Mouse (Mus musculus) midbrain, embryonic 16.5 days (tissue): Measurements from ENCODE around the gene Kcng1. TPM values are rescaled to one million over a fixed set of nuclear protein-coding genes. Genes with fewer than 3 reads are reported as not detected.

ENCODE experiments used
- ATAC-seq: fragments of 200-750 bp; cut with Nextera tagmentation; 2 replicates; pipeline ENCODE4 v1.8.0; 2017; ENCODE audit warnings: moderate TSS enrichment
- H3K27ac ChIP-seq: fragments of 300-500 bp; sonication (generic); 2 replicates; pipeline ENCODE4 v1.5.1; 2014; ENCODE audit warnings: mild to moderate bottlenecking, low read length, mixed read lengths
- H3K27me3 ChIP-seq: fragments of 300-500 bp; sonication (generic); 2 replicates; pipeline ENCODE4 v1.6.1; 2014; ENCODE audit warnings: low read depth, low read length, mixed read lengths; ENCODE audit not compliant: control insufficient read depth, insufficient read depth
- H3K36me3 ChIP-seq: fragments of 300-500 bp; sonication (generic); 2 replicates; pipeline ENCODE4 v1.6.1; 2014; ENCODE audit warnings: mild to moderate bottlenecking, low read length, moderate library complexity, mixed read lengths; ENCODE audit not compliant: control insufficient read depth, insufficient read depth
- H3K4me1 ChIP-seq: fragments of 300-500 bp; sonication (generic); 2 replicates; pipeline ENCODE4 v1.6.1; 2014; ENCODE audit warnings: mild to moderate bottlenecking, low read length, mixed read lengths; ENCODE audit not compliant: control insufficient read depth, insufficient read depth
- H3K4me2 ChIP-seq: fragments of 300-500 bp; sonication (generic); 2 replicates; pipeline ENCODE4 v1.6.1; 2014; ENCODE audit warnings: mild to moderate bottlenecking, low read length, mixed read lengths
- H3K4me3 ChIP-seq: fragments of 300-500 bp; sonication (generic); 2 replicates; pipeline ENCODE4 v1.5.1; 2014; ENCODE audit warnings: low read depth, mild to moderate bottlenecking, low read length, moderate library complexity, mixed read lengths
- H3K9ac ChIP-seq: fragments of 300-500 bp; sonication (generic); 2 replicates; pipeline ENCODE4 v1.6.1; 2014; ENCODE audit warnings: low read depth, low read length, mixed read lengths
- H3K9me3 ChIP-seq: fragments of 300-500 bp; sonication (generic); replicated peaks from 2 replicates; pipeline ENCODE4 v1.6.1; 2014; ENCODE audit warnings: mild to moderate bottlenecking, low read length, mixed read lengths; ENCODE audit not compliant: control insufficient read depth, poor library complexity, severe bottlenecking
- WGBS: fragments of 180-500 bp; shearing (Covaris S2); extraction: QIAGEN DNeasy Blood & Tissue Kit; methylation state at CpG from one replicate; pipeline ENCODE4 v1.1.7; 2014; 5-methylcytosine and 5-hydroxymethylcytosine counted together
- polyA plus RNA-seq: library from polyadenylated mRNA; unstranded; fragments of >200 nt; fragmentation: Nextera tagmentation; extraction: Ambion mirVana; gene quantifications from 2 replicates; pipeline ENCODE4 v1.2.1, GENCODE M21; 2015

Gene Kcng1
- polyA plus RNA-seq, 1 experiment from 2014 or later, result 3.6 TPM

DNA sequence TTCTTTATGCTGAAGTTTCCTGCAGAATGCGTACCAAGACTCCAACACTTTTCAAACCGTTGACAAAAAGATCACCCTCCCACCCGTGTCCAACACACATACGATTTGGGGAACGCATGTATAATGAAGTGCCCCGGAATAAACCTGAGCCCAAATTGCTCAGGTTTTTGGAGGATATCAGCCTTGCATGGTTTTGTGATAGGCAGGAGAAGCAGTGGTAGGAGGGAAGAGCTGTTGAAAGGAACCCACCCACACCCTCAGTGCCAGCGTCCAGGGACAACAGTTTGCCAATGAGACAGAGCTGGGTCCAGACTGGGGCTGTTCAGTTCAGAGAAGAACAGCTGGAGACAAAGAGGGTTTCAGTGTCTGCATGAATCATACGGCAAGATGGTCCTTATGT lies 18.1 kb upstream of the Kcng1 start:
- Histone ChIP-seq H3K27ac (no peak overlapping the region), H3K4me1 (no peaks in the 10 kb centered on the region), H3K4me3 (no peak overlapping the region), H3K36me3 (no peaks in the 10 kb centered on the region), H3K4me2 (no peak overlapping the region), H3K27me3 (no peaks in the 10 kb centered on the region), H3K9me3 (no peaks in the 10 kb centered on the region), H3K9ac (no peak overlapping the region)
- no peak for ATAC-seq
- 89% methylated on average over 8 of the region's 8 CpGs for WGBS

DNA sequence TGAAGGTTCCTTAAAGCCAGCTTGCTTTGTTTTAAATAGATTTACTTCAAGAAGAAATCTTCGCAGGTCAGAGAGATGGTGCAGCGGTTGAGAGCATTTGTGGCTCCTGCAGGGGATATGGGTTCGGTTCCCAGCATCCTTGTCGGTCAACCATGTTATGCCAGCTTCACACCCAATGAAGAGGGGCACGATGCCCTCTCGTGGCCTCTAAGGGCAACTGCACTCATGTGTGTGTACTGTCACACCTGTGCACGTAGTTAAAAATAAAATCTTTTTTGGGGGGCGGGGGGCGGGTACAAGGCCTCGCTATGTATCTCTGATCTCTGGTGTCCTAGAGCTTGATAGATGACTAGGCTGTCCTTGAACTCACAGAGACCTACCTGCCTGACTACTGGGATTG lies 15.0 kb upstream of the Kcng1 start:
- Histone ChIP-seq H3K9ac (no peak overlapping the region), H3K9me3 (no peaks in the 10 kb centered on the region), H3K4me1 (peaks cover 9% of the 10 kb centered on the region), H3K36me3 (no peaks in the 10 kb centered on the region), H3K27ac (no peak overlapping the region), H3K4me2 (no peak overlapping the region), H3K4me3 (no peak overlapping the region), H3K27me3 (no peaks in the 10 kb centered on the region)
- WGBS, result 91% methylated on average over 10 of the region's 10 CpGs
- ATAC-seq, result no peak

DNA sequence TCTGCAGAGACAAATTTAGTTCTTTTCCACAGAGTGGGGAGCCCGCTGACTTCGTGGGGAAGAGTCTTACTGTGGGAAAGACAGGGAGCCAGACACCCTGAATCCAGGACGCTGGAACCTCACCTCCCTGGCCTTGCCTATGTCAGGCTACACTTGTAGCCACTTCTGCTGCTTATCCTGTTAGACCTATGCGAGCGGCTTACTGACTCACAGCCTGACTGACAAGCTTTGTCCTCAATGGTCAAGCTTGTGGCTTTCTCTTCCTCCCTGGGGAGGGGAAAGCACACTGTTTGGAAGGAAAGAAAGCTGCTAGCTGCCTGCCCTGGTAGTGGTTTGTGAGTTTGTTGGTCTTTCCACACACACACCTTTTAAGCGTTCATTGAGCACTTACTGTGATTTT lies 11.0 kb upstream of the Kcng1 start:
- no peaks in the 10 kb centered on the region for H3K27me3 ChIP-seq
- H3K27ac ChIP-seq, result no peak overlapping the region
- no peak overlapping the region for H3K4me2 ChIP-seq
- no peak for ATAC-seq
- no peaks in the 10 kb centered on the region for H3K9me3 ChIP-seq
- H3K4me3 ChIP-seq, result no peak overlapping the region
- no peak overlapping the region for H3K9ac ChIP-seq
- H3K36me3 ChIP-seq, result no peaks in the 10 kb centered on the region
- peaks cover 11% of the 10 kb centered on the region for H3K4me1 ChIP-seq
- WGBS, result 23% methylated on average over 6 of the region's 6 CpGs

DNA sequence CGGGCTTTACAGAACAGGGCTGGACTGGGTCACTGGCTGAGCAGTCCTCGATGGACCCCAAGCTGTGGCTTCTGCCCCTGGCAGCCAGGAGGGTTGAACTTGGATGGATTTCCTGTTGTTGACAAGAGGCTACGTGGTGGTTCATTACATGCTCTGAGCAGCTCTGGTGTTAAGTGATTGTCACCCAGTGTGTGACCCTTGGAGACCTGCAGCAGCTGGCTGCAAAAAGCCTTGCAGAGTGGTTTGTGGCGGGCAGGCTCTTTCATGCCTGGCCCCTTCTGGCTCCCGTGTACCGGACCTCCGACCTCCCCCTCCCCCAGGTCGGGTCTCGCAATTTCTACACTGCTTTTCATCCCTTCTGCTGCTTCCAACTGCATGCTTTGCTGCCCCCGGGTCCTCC lies 10.5 kb upstream of the Kcng1 start:
- 15% methylated on average over 10 of the region's 10 CpGs for WGBS
- no peak overlapping the region for H3K27ac ChIP-seq
- H3K36me3 ChIP-seq, result no peaks in the 10 kb centered on the region
- H3K4me3 ChIP-seq, result no peak overlapping the region
- no peaks in the 10 kb centered on the region for H3K27me3 ChIP-seq
- no peak for ATAC-seq
- H3K4me1 ChIP-seq, result peaks cover 11% of the 10 kb centered on the region
- no peaks in the 10 kb centered on the region for H3K9me3 ChIP-seq
- no peak overlapping the region for H3K9ac ChIP-seq
- no peak overlapping the region; the same call in 1 of the 2 replicates for H3K4me2 ChIP-seq

DNA sequence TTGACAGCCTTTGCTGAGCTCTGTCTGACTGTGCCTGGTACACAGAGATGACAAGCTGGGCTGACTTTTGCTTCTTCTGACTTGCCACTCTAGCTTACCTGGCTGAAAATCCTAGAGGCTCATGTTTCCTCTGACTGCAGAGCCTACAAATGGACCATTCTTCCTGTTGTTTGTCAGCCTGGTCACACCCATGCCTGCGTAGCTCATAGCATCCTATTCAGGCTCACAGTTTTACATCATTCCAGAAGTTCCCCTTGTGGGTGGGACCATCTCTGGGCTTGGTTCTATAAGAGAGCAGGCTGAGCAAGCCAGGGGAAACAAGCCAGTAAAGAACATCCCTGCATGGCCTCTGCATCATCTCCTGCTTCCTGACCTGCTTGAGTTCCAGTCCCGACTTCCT lies 8.3 kb upstream of the Kcng1 start:
- H3K4me1 ChIP-seq, result peaks cover 11% of the 10 kb centered on the region
- H3K9ac ChIP-seq, result no peak overlapping the region
- H3K4me2 ChIP-seq, result no peak overlapping the region
- H3K36me3 ChIP-seq, result no peaks in the 10 kb centered on the region
- 0 out of 2 replicates have a peak, but pooled peaks cover 3% of the 10 kb centered on the region for H3K9me3 ChIP-seq
- H3K27ac ChIP-seq, result no peak overlapping the region
- H3K27me3 ChIP-seq, result no peaks in the 10 kb centered on the region
- H3K4me3 ChIP-seq, result no peak overlapping the region
- WGBS, result 89% methylated on average over 2 of the region's 2 CpGs
- no peak for ATAC-seq

DNA sequence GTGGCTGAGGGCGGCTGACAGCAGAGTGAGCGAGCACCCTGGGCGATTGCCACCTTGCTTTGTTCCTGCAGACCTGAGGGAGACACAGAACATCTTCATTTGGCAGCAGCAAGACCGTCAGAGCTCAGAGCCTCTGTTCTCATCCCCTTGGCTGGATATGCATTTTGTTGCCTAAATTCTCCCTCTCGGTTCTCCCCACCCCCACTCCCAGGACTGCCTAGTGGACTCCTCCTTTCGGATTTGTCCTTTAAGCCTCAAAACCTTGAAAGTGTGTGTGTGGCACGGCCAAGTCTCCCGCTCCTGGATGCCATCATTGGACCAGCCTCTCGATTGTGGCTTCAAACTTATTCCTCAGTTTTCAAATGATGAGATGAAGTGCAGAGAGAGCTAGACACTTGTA lies 7.5 kb upstream of the Kcng1 start:
- Histone ChIP-seq H3K4me1 (peaks cover 11% of the 10 kb centered on the region), H3K4me2 (no peak overlapping the region; the same call in 1 of the 2 replicates), H3K9ac (peak overlapping the region; percentile 31; the same call in 1 of the 2 replicates), H3K9me3 (0 out of 2 replicates have a peak, but pooled peaks cover 3% of the 10 kb centered on the region), H3K27me3 (no peaks in the 10 kb centered on the region), H3K27ac (no peak overlapping the region), H3K4me3 (no peak overlapping the region), H3K36me3 (no peaks in the 10 kb centered on the region)
- 56% methylated on average over 9 of the region's 9 CpGs for WGBS
- no peak for ATAC-seq

DNA sequence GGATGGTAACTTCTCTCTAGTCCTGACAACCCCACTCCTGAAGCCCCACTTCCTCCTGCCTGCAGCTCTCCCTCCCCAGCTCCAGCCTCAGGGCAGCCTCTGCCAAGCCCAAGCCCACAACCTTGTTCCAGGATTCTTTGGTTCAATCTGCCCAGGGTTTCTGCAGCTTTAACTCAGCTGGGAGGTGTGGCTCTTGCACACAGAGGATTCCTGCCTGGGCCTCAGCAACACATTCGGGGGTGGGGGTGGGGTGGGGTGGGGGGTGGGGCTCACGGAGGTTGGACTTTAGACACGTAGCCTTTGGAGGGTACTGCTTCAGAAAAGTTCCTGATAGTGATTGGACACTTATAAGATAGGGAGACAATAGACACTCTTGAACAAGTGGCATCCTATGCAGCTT lies 5.5 kb upstream of the Kcng1 start:
- Histone ChIP-seq H3K9me3 (0 out of 2 replicates have a peak, but pooled peaks cover 3% of the 10 kb centered on the region), H3K4me3 (no peak overlapping the region), H3K4me2 (no peak overlapping the region), H3K27me3 (peaks cover 3% of the 10 kb centered on the region), H3K4me1 (peaks cover 6% of the 10 kb centered on the region), H3K9ac (no peak overlapping the region), H3K36me3 (no peaks in the 10 kb centered on the region), H3K27ac (no peak overlapping the region)
- WGBS, result 12% methylated on average over 3 of the region's 3 CpGs
- no peak for ATAC-seq

DNA sequence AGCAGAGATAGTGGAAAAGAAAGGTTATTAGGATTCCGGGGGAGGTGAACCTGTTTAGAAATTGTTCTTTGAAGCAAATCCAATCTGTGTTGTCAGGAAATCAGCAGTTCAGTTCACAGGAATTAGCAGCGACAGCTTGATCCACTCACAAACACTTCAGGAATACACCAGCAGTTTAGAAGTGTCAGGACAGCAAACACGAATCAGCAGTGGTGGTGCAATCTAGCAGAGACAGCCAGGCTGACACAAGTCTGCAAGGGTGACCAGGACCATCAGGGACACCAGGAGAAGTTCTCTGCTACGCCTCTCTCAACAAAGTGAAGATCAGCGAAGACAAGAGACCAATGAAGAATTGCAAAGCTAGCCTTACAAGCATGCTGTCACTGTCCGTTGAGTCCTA lies 3.6 kb upstream of the Kcng1 start:
- WGBS, result 89% methylated on average over 6 of the region's 6 CpGs
- no peak for ATAC-seq
- H3K4me2 ChIP-seq, result no peak overlapping the region

DNA sequence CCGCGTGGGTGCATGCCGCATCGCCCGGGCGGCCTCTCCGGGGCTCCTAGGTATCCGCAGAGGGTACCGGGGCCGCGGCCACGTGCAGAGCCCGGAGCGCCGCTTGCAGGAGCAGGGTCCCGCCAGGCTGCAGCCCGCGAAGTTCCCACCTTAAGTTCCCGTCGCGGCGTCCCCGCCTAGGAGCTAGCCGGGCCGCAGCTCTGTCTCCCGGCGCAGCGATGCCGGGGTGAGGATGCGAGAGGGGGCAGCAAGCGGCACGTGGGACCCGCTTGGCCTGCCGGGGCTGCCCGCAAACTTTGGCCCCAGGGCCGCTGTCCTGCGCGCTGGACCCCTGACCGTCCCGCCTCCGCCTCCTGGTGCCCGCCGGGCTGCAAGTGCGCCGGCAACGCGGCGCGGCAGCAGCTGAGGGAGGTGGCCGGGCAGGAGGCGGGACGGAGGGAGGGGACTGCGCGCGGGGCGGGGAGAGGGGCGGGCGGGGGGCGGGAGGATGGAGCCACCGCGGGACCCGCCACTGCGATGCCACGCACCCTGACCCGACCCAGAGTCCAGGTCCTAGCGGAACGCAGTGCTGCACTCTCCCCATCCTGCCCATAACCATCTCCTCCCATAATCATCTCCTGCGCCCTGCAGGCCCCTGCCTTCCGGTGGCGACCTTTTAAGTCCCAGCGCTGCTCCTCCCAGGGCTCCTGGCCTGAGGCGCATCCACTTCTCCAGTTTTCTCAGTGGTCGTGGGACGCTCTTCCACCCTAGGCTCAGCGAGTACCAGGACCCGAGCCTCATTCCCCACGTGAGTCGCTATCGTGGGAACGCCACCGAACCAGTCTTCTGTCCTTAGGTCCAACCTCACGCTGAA lies 581 bp downstream of the Kcng1 start:
- H3K4me1 ChIP-seq, result peaks cover 12% of the 10 kb centered on the region; the same call in 1 of the 2 replicates
- WGBS, result under 1% methylated on average over 54 of the region's 82 CpGs
- H3K27ac ChIP-seq, result no peak overlapping the region
- H3K36me3 ChIP-seq, result no peaks in the 10 kb centered on the region
- H3K9me3 ChIP-seq, result 0 out of 2 replicates have a peak, but pooled peaks cover 3% of the 10 kb centered on the region
- H3K4me2 ChIP-seq, result peak overlapping the region; percentile 89
- peaks cover 31% of the 10 kb centered on the region for H3K27me3 ChIP-seq
- peak overlapping the region; percentile 62 for H3K9ac ChIP-seq
- ATAC-seq, result peak; percentile 60
- peak overlapping the region; percentile 49 for H3K4me3 ChIP-seq

More for the DNA sequence above, 3.6 kb upstream of the Kcng1 start:
- Histone ChIP-seq H3K4me3 (no peak overlapping the region), H3K9ac (no peak overlapping the region), H3K36me3 (no peaks in the 10 kb centered on the region), H3K27ac (no peak overlapping the region), H3K9me3 (0 out of 2 replicates have a peak, but pooled peaks cover 3% of the 10 kb centered on the region), H3K4me1 (peaks cover 15% of the 10 kb centered on the region; the same call in 1 of the 2 replicates), H3K27me3 (peaks cover 20% of the 10 kb centered on the region)
